Mouse (Mus musculus): Measurements from ENCODE around the gene Gja3.

Gja3 gene

GRCm38 (mm10) chr14:57034135-57034534, 23.8 kb downstream of the Gja3 start:
- no peak for DNase-seq (ENCODE audit: low read depth)

GRCm38 (mm10) chr14:57032850-57033249, 25.1 kb downstream of the Gja3 start:
- DNase-seq (ENCODE audit: low read depth) = no peak

DNA sequence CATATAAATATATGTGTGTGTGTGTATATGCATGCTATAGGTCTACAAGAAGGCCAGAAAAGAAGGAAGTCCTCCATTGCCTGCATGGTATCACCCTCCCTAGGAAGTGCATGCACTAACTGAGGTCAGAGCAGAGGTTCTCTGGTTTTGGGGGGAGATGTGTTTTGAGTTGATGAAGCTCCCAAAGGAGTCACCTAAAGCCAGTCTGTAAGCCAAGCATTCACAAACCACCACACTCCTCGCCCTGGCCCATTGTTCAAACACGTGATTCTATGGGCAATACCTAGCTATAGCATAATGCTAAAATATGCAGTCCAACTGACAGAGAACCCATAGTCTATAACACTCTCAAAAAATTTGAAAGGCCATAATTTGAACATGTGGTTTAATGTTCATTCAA, 39.5 kb downstream of the Gja3 start:
- no peak for DNase-seq (ENCODE audit: low read depth)

DNA sequence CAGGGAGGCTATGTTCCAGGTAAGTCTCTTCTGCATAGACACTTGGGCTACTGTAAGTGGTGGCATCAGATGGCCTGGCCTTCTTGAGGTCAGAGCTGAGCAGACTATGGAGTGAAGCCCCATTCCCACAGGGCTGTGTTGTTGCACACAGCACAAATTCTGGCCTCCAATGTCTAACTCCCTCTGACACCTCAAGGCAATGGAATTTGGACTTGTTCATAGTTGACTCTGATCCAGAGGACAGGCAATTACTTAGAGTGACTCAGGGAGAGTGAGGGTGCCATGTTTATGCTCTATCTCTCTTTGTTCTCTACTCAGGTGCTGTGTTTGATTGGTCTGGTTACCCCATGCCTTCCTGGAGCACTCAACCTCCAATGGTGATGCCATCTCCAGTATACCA, 41.1 kb downstream of the Gja3 start:
- peak; percentile 7 for DNase-seq (ENCODE audit: low read depth)

GRCm38 (mm10) chr14:56988621-56989020, 69.3 kb downstream of the Gja3 start:
- DNase-seq (ENCODE audit: low read depth) = no peak
